Mouse (Mus musculus) ES-E14 (cell line): ENCODE measurements at regions not wholly inside any gene's neighbourhood (a gene's known extent, or its start where the extent isn't known, plus 50 kb on each side); places are given as distances from the start of the nearest gene placed in this dataset.
"Not testable (repeated sequence)": the region's sequence is repeated elsewhere in the genome, so short reads cannot be mapped to it uniquely, and the experiment has no call there.

Experiments
- DNase-seq: peaks from one replicate; pipeline ENCODE4 v3.0.0-alpha.2; 2013; ENCODE audit warnings: low read depth, low spot score
- H3K27ac ChIP-seq: 2 replicates; pipeline ENCODE4 v1.5.1; 2012; ENCODE audit warnings: low read depth, mild to moderate bottlenecking, low read length, moderate library complexity, mixed read lengths; ENCODE audit not compliant: poor library complexity, insufficient read depth, severe bottlenecking
- H3K36me3 ChIP-seq: 2 replicates; pipeline ENCODE4 v1.6.1; 2012; ENCODE audit warnings: mild to moderate bottlenecking, low read length, moderate library complexity, mixed read lengths; ENCODE audit not compliant: control insufficient read depth, poor library complexity, insufficient read depth, severe bottlenecking
- H3K4me1 ChIP-seq, 2 experiments: fragments of 150-350 bp in 1 of 2; sonication (generic) in 1 of 2; 2 replicates each; pipeline ENCODE4 v1.6.1; 2012; ENCODE audit warnings: low read length in 2 of 2, mild to moderate bottlenecking in 1 of 2, mixed read lengths in 1 of 2; ENCODE audit not compliant: control insufficient read depth in 2 of 2, insufficient read depth in 2 of 2, poor library complexity in 1 of 2
- H3K4me3 ChIP-seq, 2 experiments: fragments of 150-350 bp in 1 of 2; sonication (generic) in 1 of 2; 2 replicates each; pipeline ENCODE4 v1.5.1; 2012; ENCODE audit warnings: low read length in 2 of 2, low read depth in 1 of 2, mild to moderate bottlenecking in 1 of 2, mixed read lengths in 1 of 2; ENCODE audit not compliant: insufficient read depth in 1 of 2, poor library complexity in 1 of 2, severe bottlenecking in 1 of 2
- H3K9ac ChIP-seq: 2 replicates; pipeline ENCODE4 v1.6.1; 2012; ENCODE audit warnings: low read depth, mild to moderate bottlenecking, low read length, mixed read lengths; ENCODE audit not compliant: poor library complexity, insufficient read depth, severe bottlenecking
- H3K9me3 ChIP-seq: fragments of 150-350 bp; sonication (generic); 2 replicates; pipeline ENCODE4 v1.6.1; 2012; ENCODE audit warnings: low read depth, mild to moderate bottlenecking, low read length; ENCODE audit not compliant: control insufficient read depth, insufficient read depth
- CHD2 ChIP-seq: IDR thresholded peaks from 2 replicates; pipeline ENCODE4 v1.6.1; 2014; ENCODE audit warnings: mild to moderate bottlenecking, low read depth, low read length, inconsistent platforms
- HCFC1 ChIP-seq: IDR thresholded peaks from 2 replicates; pipeline ENCODE4 v1.6.1; 2012; ENCODE audit warnings: low read length, inconsistent platforms, borderline replicate concordance; ENCODE audit not compliant: insufficient read depth
- MAFK ChIP-seq: IDR thresholded peaks from 2 replicates; pipeline ENCODE4 v1.6.1; 2014; ENCODE audit warnings: mild to moderate bottlenecking, low read depth, low read length, inconsistent platforms; ENCODE audit not compliant: insufficient read depth
- ZC3H11A ChIP-seq: IDR thresholded peaks from 2 replicates; pipeline ENCODE4 v1.6.1; 2012; ENCODE audit warnings: low read depth, mild to moderate bottlenecking, inconsistent platforms, low read length, borderline replicate concordance
- ZNF384 ChIP-seq: IDR thresholded peaks from 2 replicates; pipeline ENCODE4 v1.6.1; 2012; ENCODE audit warnings: low read depth, low read length, inconsistent platforms
- in situ Hi-C, 2 experiments: fragments of 600-800 bp; cut with MboI; formaldehyde crosslinking; loops; one replicate each; pipeline ENCODE4 v1.15.1; 2025; ENCODE audit warnings: low sequenced_read_pairs in 2 of 2, inconsistent platforms in 1 of 2; ENCODE audit not compliant: unreplicated experiment in 2 of 2

- Histone ChIP-seq H3K9me3 (no peaks in the 10 kb centered on the region), H3K36me3 (no peaks in the 10 kb centered on the region), H3K9ac (no peak overlapping the region), H3K27ac (no peak overlapping the region), H3K4me1 (no peaks in the 10 kb centered on the region), H3K4me3 (no peak overlapping the region)
- in situ Hi-C loops = no loop called here
- TF ChIP-seq CHD2 (no peak), HCFC1 (no peak), MAFK (no peak), ZC3H11A (no peak), ZNF384 (no peak)
- DNase-seq = no peak
Observed at GRCm38 (mm10) chr12:114059615-114060014, 515.9 kb downstream of the Adam6a start.

- in situ Hi-C loops = no loop called here
- TF ChIP-seq ZNF384 (no peak), HCFC1 (no peak), MAFK (peak; percentile 78), CHD2 (no peak), ZC3H11A (no peak)
- H3K9me3 ChIP-seq = no peaks in the 10 kb centered on the region
- H3K4me3 ChIP-seq = no peak overlapping the region
- DNase-seq = peak; percentile 28
- H3K27ac ChIP-seq = no peak overlapping the region; the same call in 1 of the 2 replicates
- peaks cover 0 to 2% of the 10 kb centered on the region in 2 experiments; a peak in 1 of 4 replicates for H3K4me1 ChIP-seq
- H3K9ac ChIP-seq = no peak overlapping the region
- H3K36me3 ChIP-seq = no peaks in the 10 kb centered on the region
Observed at GRCm38 (mm10) chr12:114067166-114067565, 523.5 kb downstream of the Adam6a start.

DNA sequence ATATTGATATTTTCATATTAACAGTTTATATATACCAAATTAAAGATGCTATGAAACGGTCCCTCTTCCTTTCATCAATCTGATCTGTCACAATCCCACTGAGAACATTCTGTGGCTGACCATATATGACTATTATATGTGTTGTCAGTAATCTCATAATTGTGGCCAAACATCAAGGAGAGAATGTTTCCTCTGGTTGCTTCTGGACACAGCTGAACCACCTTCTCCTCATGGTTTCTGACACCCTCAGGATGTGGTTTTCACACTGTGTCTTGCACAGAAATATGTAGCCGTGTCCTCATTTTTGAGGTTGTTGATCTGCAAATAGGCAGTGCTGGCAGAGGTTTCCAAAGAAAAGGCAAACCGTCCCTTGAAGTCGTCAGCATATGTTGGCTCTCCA is 565.0 kb downstream of the Adam6a start:
- H3K4me3 ChIP-seq, H3K9me3 ChIP-seq, DNase-seq, H3K4me1 ChIP-seq, H3K9ac ChIP-seq, H3K27ac ChIP-seq, H3K36me3 ChIP-seq: not testable (repeated sequence)
- in situ Hi-C loops = loop anchor here in 1 of 2 experiments (5.0 kb wide), 1 partner anchor 39 kb away; no protein-coding TSS in a partner anchor

DNA sequence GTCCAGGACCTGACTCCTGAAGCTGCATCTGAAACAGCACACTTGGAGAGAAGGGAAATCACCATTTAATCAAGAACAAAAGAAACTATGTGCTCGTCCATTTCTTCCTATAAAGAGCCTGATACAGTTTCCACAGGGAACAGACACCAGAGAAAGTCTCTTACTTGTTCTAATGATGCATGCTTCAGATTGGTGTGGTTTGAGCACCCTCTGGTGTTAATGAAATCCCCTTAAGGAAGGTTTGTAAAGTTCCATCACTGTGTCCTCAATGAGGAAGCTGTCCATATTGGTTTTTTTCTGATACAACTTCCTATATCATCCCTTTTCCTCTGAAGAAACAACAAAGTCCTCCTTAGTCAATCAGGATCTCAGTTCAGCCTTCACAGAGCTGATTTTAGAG is 591.2 kb downstream of the Adam6a start:
- Histone ChIP-seq H3K4me3 (no peak overlapping the region), H3K4me1 (no peaks in the 10 kb centered on the region), H3K9me3 (no peaks in the 10 kb centered on the region), H3K27ac (no peak overlapping the region), H3K36me3 (no peaks in the 10 kb centered on the region), H3K9ac (no peak overlapping the region)
- peak; percentile 46 for DNase-seq
- TF ChIP-seq ZC3H11A (peak; percentile 56; the same call in 1 of the 2 replicates), MAFK (no peak)
- in situ Hi-C loops = no loop called here

- no peak overlapping the region for H3K27ac ChIP-seq
- TF ChIP-seq ZC3H11A (no peak), CHD2 (no peak), MAFK (no peak), HCFC1 (no peak), ZNF384 (no peak)
- H3K9me3 ChIP-seq = 0 out of 2 replicates have a peak, but pooled peaks cover 2% of the 10 kb centered on the region
Observed at GRCm38 (mm10) chr12:114148779-114149178, 605.1 kb downstream of the Adam6a start.

More at GRCm38 (mm10) chr12:114148779-114149178, 605.1 kb downstream of the Adam6a start:
- in situ Hi-C loops = loop anchor here in 1 of 2 experiments (5.0 kb wide), 1 partner anchor 41 kb away; no protein-coding TSS in a partner anchor
- no peak overlapping the region for H3K9ac ChIP-seq
- DNase-seq = no peak
- H3K4me1 ChIP-seq = no peaks in the 10 kb centered on the region
- no peaks in the 10 kb centered on the region for H3K36me3 ChIP-seq
- no peak overlapping the region for H3K4me3 ChIP-seq
